Mouse (Mus musculus) left cerebral cortex, postnatal 10 days (tissue): ENCODE data around the gene Lce3c. TPM values are rescaled to one million over a fixed set of nuclear protein-coding genes. Genes with fewer than 3 reads are reported as not detected.

Experiments used
- DNase-seq, 2 experiments: peaks; one replicate each; pipeline ENCODE4 v3.0.0; 2021 to 2022; ENCODE audit warnings: low spot score in 2 of 2, mixed read lengths in 1 of 2; ENCODE audit errors: extremely low spot score in 1 of 2
- intact Hi-C: fragments of 180-260 bp; cut with DNase I; formaldehyde crosslinking; loops from one replicate; pipeline ENCODE4 v1.15.1; 2025
- total RNA-seq, 2 experiments: library from RNA; stranded (reverse); gene quantifications; 2 replicates each; pipeline ENCODE4 v1.2.3; 2021

The Lce3c gene
- total RNA-seq = not detected

- DNase-seq = no peak
- intact Hi-C loops = no loop called here
Measured at GRCm38 (mm10) chr3:92944186-92944585, at the start of gene Lce3c. TSS of gene Lce3c (plus strand) at chr3:92944486.

- DNase-seq = no peak
Measured at GRCm38 (mm10) chr3:92894489-92894888, 49.8 kb upstream of the Lce3c start.

GRCm38 (mm10) chr3:92902992-92903391 is 41.3 kb upstream of the Lce3c start:
- intact Hi-C loops = loop anchor here (10.0 kb wide), 1 partner anchor 748 kb away; no protein-coding TSS in a partner anchor
- peak in 1 of 2 experiments; percentile 28 for DNase-seq

More at GRCm38 (mm10) chr3:92894489-92894888, 49.8 kb upstream of the Lce3c start:
- intact Hi-C loops = no loop called here

- intact Hi-C loops = loop anchor here (10.0 kb wide), 1 partner anchor 749 kb away; no protein-coding TSS in a partner anchor
- DNase-seq = peak in 1 of 2 experiments; percentile 2
Measured at GRCm38 (mm10) chr3:92903640-92904039, 40.6 kb upstream of the Lce3c start.

GRCm38 (mm10) chr3:92905182-92905581 is 39.1 kb upstream of the Lce3c start:
- DNase-seq = no peak
- intact Hi-C loops = loop anchor here (5.0 to 10.0 kb wide), 2 partner anchors 127 to 750 kb away; no protein-coding TSS in a partner anchor

GRCm38 (mm10) chr3:92907571-92907970 is 36.7 kb upstream of the Lce3c start:
- DNase-seq = peak; percentile 2 to 25
- intact Hi-C loops = loop anchor here (5.0 to 10.0 kb wide), 2 partner anchors 125 to 753 kb away; no protein-coding TSS in a partner anchor

GRCm38 (mm10) chr3:92920364-92920763 is 23.9 kb upstream of the Lce3c start:
- no peak for DNase-seq

GRCm38 (mm10) chr3:92926130-92926529 is 18.2 kb upstream of the Lce3c start, which contains the start of gene Lce3a:
TSS of gene Lce3a (minus strand) at chr3:92926230.
- no peak for DNase-seq
- intact Hi-C loops = no loop called here

More at GRCm38 (mm10) chr3:92920364-92920763, 23.9 kb upstream of the Lce3c start:
- intact Hi-C loops = no loop called here

GRCm38 (mm10) chr3:92932679-92933078 is 11.6 kb upstream of the Lce3c start, which contains the start of gene Lce3b:
TSS of gene Lce3b (plus strand) at chr3:92932979.
- DNase-seq = no peak
- intact Hi-C loops = no loop called here

- intact Hi-C loops = no loop called here
Measured at GRCm38 (mm10) chr3:92957090-92957489, 12.8 kb downstream of the Lce3c start, which contains the start of gene Lce3d. TSS of gene Lce3d (plus strand) at chr3:92957390.

GRCm38 (mm10) chr3:92966761-92967160 is 22.5 kb downstream of the Lce3c start, which contains the start of gene Lce3e:
TSS of gene Lce3e (plus strand) at chr3:92967061.
- DNase-seq = no peak
- intact Hi-C loops = no loop called here

More at GRCm38 (mm10) chr3:92957090-92957489, 12.8 kb downstream of the Lce3c start, which contains the start of gene Lce3d:
- DNase-seq = no peak

GRCm38 (mm10) chr3:92978484-92978883 is 34.2 kb downstream of the Lce3c start:
- intact Hi-C loops = no loop called here
- no peak for DNase-seq

GRCm38 (mm10) chr3:92991926-92992325 is 47.6 kb downstream of the Lce3c start, which contains the start of gene Lce3f:
TSS of gene Lce3f (plus strand) at chr3:92992226.
- intact Hi-C loops = no loop called here
- no peak for DNase-seq

Other genes with a start within 250 kb of the Lce3c start
- not detected for gene Lce1e, start 235.4 kb upstream of the Lce3c start, total RNA-seq
- not detected for gene Lce1f, start 224.1 kb upstream of the Lce3c start, total RNA-seq
- not detected for gene Gm38119, start 205.4 kb upstream of the Lce3c start, total RNA-seq
- gene Lce1g, start 192.1 kb upstream of the Lce3c start, total RNA-seq = not detected
- gene Lce1h, start 179.4 kb upstream of the Lce3c start, total RNA-seq = not detected
- not detected for gene Lce1i, start 165.6 kb upstream of the Lce3c start, total RNA-seq
- gene Lce1j, start 154.0 kb upstream of the Lce3c start, total RNA-seq = not detected
- not detected for gene Lce1k, start 136.6 kb upstream of the Lce3c start, total RNA-seq
- gene Kprp, start 117.2 kb upstream of the Lce3c start, total RNA-seq = not detected
- not detected for gene Lce1l, start 93.2 kb upstream of the Lce3c start, total RNA-seq
- not detected for gene 2310050C09Rik, start 74.3 kb upstream of the Lce3c start, total RNA-seq
- gene Lce3a, start 18.3 kb upstream of the Lce3c start, total RNA-seq = not detected
- gene Lce3b, start 11.5 kb upstream of the Lce3c start, total RNA-seq = not detected
- gene Lce3d, start 12.9 kb downstream of the Lce3c start, total RNA-seq = not detected
- not detected for gene Lce3e, start 22.6 kb downstream of the Lce3c start, total RNA-seq
- not detected for gene Lce3f, start 47.7 kb downstream of the Lce3c start, total RNA-seq
- gene Crct1, start 71.2 kb downstream of the Lce3c start, total RNA-seq = not detected
- not detected for gene Lce1m, start 74.6 kb downstream of the Lce3c start, total RNA-seq
- gene Gm4858, start 124.3 kb downstream of the Lce3c start, total RNA-seq = not detected
- not detected for gene Crnn, start 200.3 kb downstream of the Lce3c start, total RNA-seq